Comparison of ENCODE assay signal across 9 mouse cellular contexts in genomic region chr7:129235410-129235809, GRCm38 (mm10). TPM values are rescaled to one million over a fixed set of nuclear protein-coding genes. Genes with fewer than 3 reads are reported as not detected.
DNase-seq lines count a peak whose midpoint lies in the region; ATAC-seq and TF ChIP-seq lines count a peak whose summit lies in the region.
"Had no signal": no experiment of that assay in that cellular context is flagged by ENCODE, and none has a peak within 500 bp of the region (broad histone marks: within the 10 kb centered on the region; RNA-seq: fewer than 3 reads in every experiment).

No protein-coding gene starts in this region.

- H3K4me1 ChIP-seq in forebrain, embryonic 10.5 days: no peaks in the 10 kb centered on the region

- intact Hi-C loops in left cerebral cortex, adult 2 months (cut with DNase I): loop anchor here (1.0 to 5.0 kb wide), 3 partner anchors 150 to 373 kb away; no protein-coding TSS in a partner anchor
- intact Hi-C loops in left cerebral cortex, postnatal 36 days (cut with DNase I): loop anchor here (5.0 kb wide), 1 partner anchor 272 kb away; no protein-coding TSS in a partner anchor

- DNase-seq in left cerebral cortex, adult 2 months (ENCODE audit: extremely low spot score in 1 of 2, low spot score in 2 of 2): peak in 1 of 2 experiments; percentile 28
- DNase-seq in left cerebral cortex, postnatal 36 days (ENCODE audit: low spot score in 2 of 2): no peak
- DNase-seq in adipocyte (ENCODE audit: low spot score): peak; percentile 3
- peak; percentile 31 for DNase-seq in forebrain, embryonic 10.5 days (ENCODE audit: extremely low spot score, low spot score)
- DNase-seq in gastrocnemius, adult 18-20 months (ENCODE audit: low spot score): no peak
- DNase-seq in urinary bladder, postnatal 10 days (ENCODE audit: low spot score): no peak

- H3K9me3 ChIP-seq in forebrain, embryonic 10.5 days: no peaks in the 10 kb centered on the region

- no peak overlapping the region for H3K27ac ChIP-seq in left cerebral cortex, adult 2 months
- H3K27ac ChIP-seq in forebrain, embryonic 10.5 days: no peak overlapping the region

- ATAC-seq in megakaryocyte progenitor cell, adult 5-6 weeks (replicated peaks; ENCODE audit: poor library complexity): 0 out of 2 replicates have a peak, but pooled peaks have one; percentile 31

- H3K27me3 ChIP-seq in forebrain, embryonic 10.5 days (ENCODE audit: poor library complexity, severe bottlenecking): no peaks in the 10 kb centered on the region

- no peak overlapping the region for H3K4me3 ChIP-seq in left cerebral cortex, adult 2 months
- no peak overlapping the region for H3K4me3 ChIP-seq in forebrain, embryonic 10.5 days
- H3K4me3 ChIP-seq: myocyte had no signal

- 57% methylated on average over 2 of the region's 2 CpGs for WGBS in forebrain, embryonic 10.5 days

- no peaks in the 10 kb centered on the region for H3K36me3 ChIP-seq in forebrain, embryonic 10.5 days (replicated peaks)

- peak; percentile 80 for TF ChIP-seq CTCF in left cerebral cortex, adult 2 months (IDR thresholded peaks at IDR 0.05)

RNA-seq across cellular contexts. Expression of gene Plpp4, which starts 21.4 kb away (rescaled TPM):
- total RNA-seq in left cerebral cortex, adult 2 months (2021): 10 to 100 TPM in 1 of 2 experiments, 1 to 10 TPM in 1; 9.0 to 10.1 TPM
- 10 to 100 TPM in 1 of 2 experiments, 1 to 10 TPM in 1; 9.8 to 11.4 TPM for total RNA-seq in left cerebral cortex, postnatal 36 days (2021)
- polyA plus RNA-seq in forebrain, embryonic 10.5 days (2016; fragmentation: Nextera tagmentation; extraction: Ambion mirVana): 0.20 and 1.4 TPM in 2 replicates
- not detected in 2 replicates for total RNA-seq in megakaryocyte progenitor cell, adult 5-6 weeks (2015)
- not detected in 2 replicates for total RNA-seq in megakaryocyte progenitor cell, adult 5-6 weeks (2017)
- not detected for total RNA-seq in gastrocnemius, adult 18-20 months (2021)
- total RNA-seq: common myeloid progenitor, adult 5-6 weeks had no signal
- polyA plus RNA-seq: myocyte had no signal

Comparison
In these comparisons a context has a peak if more than half of its experiments do, and no peak if none do; other contexts are left out.
1. DNase-seq: peak in adipocyte (single experiment) and forebrain, embryonic 10.5 days (single experiment); none in left cerebral cortex, postnatal 36 days (0 of 2), gastrocnemius, adult 18-20 months (single experiment) and urinary bladder, postnatal 10 days (single experiment).
2. RNA of gene Plpp4, which starts 21.4 kb away (total RNA-seq): 9.8 to 11.4 TPM in left cerebral cortex, postnatal 36 days and 9.0 to 10.1 TPM in left cerebral cortex, adult 2 months; not detected in megakaryocyte progenitor cell, adult 5-6 weeks and not detected in gastrocnemius, adult 18-20 months; every median in the first group is over 10 times any median in the second.